Mouse (Mus musculus): ENCODE measurements around the gene Ltk.

Ltk gene

GRCm38 (mm10) chr2:119703171-119703570, 57.1 kb downstream of the Ltk start:
- DNase-seq (ENCODE audit: low read depth, low spot score) = no peak

Measured in ES-CJ7 (cell line).